Comparison of ENCODE assay signal across 8 mouse cellular contexts in genomic region chr1:106172931-106173371, GRCm38 (mm10). TPM values are rescaled to one million over a fixed set of nuclear protein-coding genes. Genes with fewer than 3 reads are reported as not detected.
DNase-seq lines count a peak whose midpoint lies in the region; ATAC-seq and TF ChIP-seq lines count a peak whose summit lies in the region.

No protein-coding gene starts in this region.

- H3K4me2 ChIP-seq in forebrain, embryonic 16.5 days (ENCODE audit: low read length) = peak overlapping the region; percentile 82
- peak overlapping the region; percentile 65 for H3K4me2 ChIP-seq in intestine, embryonic 15.5 days (replicated peaks)
- peak overlapping the region; percentile 99 for H3K4me2 ChIP-seq in liver, embryonic 12.5 days

- TF ChIP-seq POLR2A in olfactory bulb, adult 2 months (IDR thresholded peaks at IDR 0.05; ENCODE audit: insufficient read depth, low read depth, low read length) = no peak

- peaks cover 51% of the 10 kb centered on the region for H3K4me1 ChIP-seq in megakaryocyte, embryonic 14.5 days
- H3K4me1 ChIP-seq in forebrain, embryonic 16.5 days (replicated peaks; ENCODE audit: control insufficient read depth, insufficient read depth, low read length) = peaks cover 25% of the 10 kb centered on the region
- H3K4me1 ChIP-seq in intestine, embryonic 15.5 days (replicated peaks) = peaks cover 9% of the 10 kb centered on the region; the same call in 1 of the 2 replicates
- H3K4me1 ChIP-seq in liver, embryonic 12.5 days = peaks cover 29% of the 10 kb centered on the region
- peaks cover 11% of the 10 kb centered on the region for H3K4me1 ChIP-seq in olfactory bulb, adult 2 months (ENCODE audit: control insufficient read depth, insufficient read depth, low read length)

- H3K36me3 ChIP-seq in megakaryocyte, embryonic 14.5 days (replicated peaks; ENCODE audit: low read length) = no peaks in the 10 kb centered on the region
- H3K36me3 ChIP-seq in forebrain, embryonic 16.5 days (ENCODE audit: control insufficient read depth, insufficient read depth) = no peaks in the 10 kb centered on the region
- H3K36me3 ChIP-seq in intestine, embryonic 15.5 days = no peaks in the 10 kb centered on the region
- no peaks in the 10 kb centered on the region for H3K36me3 ChIP-seq in liver, embryonic 12.5 days

- H3K9me3 ChIP-seq in megakaryocyte, embryonic 14.5 days = no peaks in the 10 kb centered on the region
- H3K9me3 ChIP-seq in forebrain, embryonic 16.5 days (ENCODE audit: control insufficient read depth, low read length) = no peaks in the 10 kb centered on the region
- H3K9me3 ChIP-seq in intestine, embryonic 15.5 days = no peaks in the 10 kb centered on the region
- no peaks in the 10 kb centered on the region for H3K9me3 ChIP-seq in liver, embryonic 12.5 days (replicated peaks)

- H3K9ac ChIP-seq in forebrain, embryonic 16.5 days (replicated peaks; ENCODE audit: low read depth, low read length) = peak overlapping the region; percentile 93
- peak overlapping the region; percentile 87 for H3K9ac ChIP-seq in intestine, embryonic 15.5 days
- H3K9ac ChIP-seq in liver, embryonic 12.5 days = peak overlapping the region; percentile 90

- no peak for TF ChIP-seq CTCF in olfactory bulb, adult 2 months (IDR thresholded peaks at IDR 0.05; ENCODE audit: insufficient read depth, low read depth, low read length)

- peak overlapping the region; percentile 95 for H3K27ac ChIP-seq in forebrain, embryonic 16.5 days (ENCODE audit: low read length)
- peak overlapping the region; percentile 88 for H3K27ac ChIP-seq in intestine, embryonic 15.5 days
- peak overlapping the region; percentile 36; the same call in 1 of the 2 replicates for H3K27ac ChIP-seq in liver, embryonic 12.5 days
- no peak overlapping the region for H3K27ac ChIP-seq in olfactory bulb, adult 2 months (ENCODE audit: insufficient read depth, low read depth, low read length)

- under 1% methylated on average over 46 of the region's 47 CpGs for WGBS in forebrain, embryonic 16.5 days
- under 1% methylated on average over 47 of the region's 47 CpGs for WGBS in intestine, embryonic 15.5 days
- WGBS in liver, embryonic 12.5 days (ENCODE audit: insufficient replicate concordance) = 6% methylated on average over 47 of the region's 47 CpGs
- 7% methylated on average over 47 of the region's 47 CpGs for WGBS in olfactory bulb, adult 2 months

- DNase-seq in cerebellum, adult 18-20 months = peak; percentile 30 to 62
- DNase-seq in urinary bladder, postnatal 14 days (ENCODE audit: low spot score) = peak; percentile 19

- peak overlapping the region; percentile 98 for H3K4me3 ChIP-seq in megakaryocyte, embryonic 14.5 days (replicated peaks)
- H3K4me3 ChIP-seq in forebrain, embryonic 16.5 days (replicated peaks; ENCODE audit: low read length) = peak overlapping the region; percentile 94
- H3K4me3 ChIP-seq in intestine, embryonic 15.5 days (replicated peaks) = peak overlapping the region; percentile 90
- H3K4me3 ChIP-seq in liver, embryonic 12.5 days = peak overlapping the region; percentile 90
- peak overlapping the region; percentile 89 for H3K4me3 ChIP-seq in olfactory bulb, adult 2 months (ENCODE audit: insufficient read depth, low read depth, low read length)

- peaks cover 10% of the 10 kb centered on the region for H3K27me3 ChIP-seq in megakaryocyte, embryonic 14.5 days (replicated peaks)
- H3K27me3 ChIP-seq in forebrain, embryonic 16.5 days (replicated peaks; ENCODE audit: control insufficient read depth, insufficient read depth, low read length) = no peaks in the 10 kb centered on the region
- H3K27me3 ChIP-seq in intestine, embryonic 15.5 days (replicated peaks) = no peaks in the 10 kb centered on the region
- peaks cover 16% of the 10 kb centered on the region for H3K27me3 ChIP-seq in liver, embryonic 12.5 days (replicated peaks)

- ATAC-seq in megakaryocyte, adult 5-6 weeks (ENCODE audit: poor library complexity, severe bottlenecking) = no peak
- no peak for ATAC-seq in forebrain, embryonic 16.5 days
- peak; percentile 0; the same call in 1 of the 2 replicates for ATAC-seq in intestine, embryonic 15.5 days
- ATAC-seq in liver, embryonic 12.5 days = no peak

RNA-seq across cellular contexts. Expression of gene Phlpp1, which starts 1.4 kb away (rescaled TPM):
- polyA plus RNA-seq in megakaryocyte, embryonic 14.5 days (2012; ENCODE audit: insufficient read depth, low replicate concordance) = 0.67 and 2.4 TPM in 2 replicates
- total RNA-seq in megakaryocyte, adult 5-6 weeks (2015) = 1.8 and 2.6 TPM in 2 replicates
- total RNA-seq in megakaryocyte, adult 5-6 weeks (2017) = 2.7 and 3.8 TPM in 2 replicates
- 7.0 and 7.7 TPM in 2 replicates for polyA plus RNA-seq in forebrain, embryonic 16.5 days (2015; fragmentation: Nextera tagmentation; extraction: Ambion mirVana)
- 3.2 and 4.0 TPM in 2 replicates for polyA plus RNA-seq in intestine, embryonic 15.5 days (2015; fragmentation: Nextera tagmentation; extraction: Ambion mirVana)
- 1.5 and 2.0 TPM in 2 replicates for polyA plus RNA-seq in liver, embryonic 12.5 days (2016; fragmentation: Nextera tagmentation; extraction: Ambion mirVana)
- polyA plus RNA-seq in olfactory bulb, adult 2 months (2012; ENCODE audit: insufficient read depth, insufficient read length, low replicate concordance, missing spikeins) = not detected in 2 replicates
